Mouse (Mus musculus) MEL (cell line): ENCODE results near the gene Micu1. TPM values are rescaled to one million over a fixed set of nuclear protein-coding genes. Genes with fewer than 3 reads are reported as not detected.

Experiments
- DNase-seq: peaks from one replicate; pipeline ENCODE4 v3.0.0; 2011; ENCODE audit warnings: low read depth, low spot score
- H3K27ac ChIP-seq: 2 replicates; pipeline ENCODE4 v1.5.1; 2012; ENCODE audit warnings: low read depth, mild to moderate bottlenecking, control low read depth, low read length, moderate library complexity; ENCODE audit not compliant: control insufficient read depth
- H3K27me3 ChIP-seq, 2 experiments: fragments of 150-350 bp in 1 of 2; sonication (generic) in 1 of 2; 2 replicates each; pipeline ENCODE4 v1.6.1; 2012; ENCODE audit warnings: low read length in 2 of 2, mild to moderate bottlenecking in 2 of 2, improper control_type of control experiment in 1 of 2, moderate library complexity in 1 of 2; ENCODE audit not compliant: insufficient read depth in 2 of 2, control insufficient read depth in 1 of 2
- H3K36me3 ChIP-seq, 2 experiments: 2 replicates each; pipeline ENCODE4 v1.6.1; 2012 to 2014; ENCODE audit warnings: low read length in 2 of 2, improper control_type of control experiment in 1 of 2, inconsistent platforms in 1 of 2, mild to moderate bottlenecking in 1 of 2; ENCODE audit not compliant: insufficient read depth in 2 of 2, control insufficient read depth in 1 of 2
- H3K4me1 ChIP-seq, 2 experiments: fragments of 150-350 bp in 1 of 2; sonication (generic) in 1 of 2; 2 replicates each; pipeline ENCODE4 v1.6.1; 2012; ENCODE audit warnings: low read length in 2 of 2, improper control_type of control experiment in 1 of 2, mild to moderate bottlenecking in 1 of 2; ENCODE audit not compliant: insufficient read depth in 2 of 2, control insufficient read depth in 1 of 2
- H3K4me3 ChIP-seq, 2 experiments: fragments of 150-350 bp in 1 of 2; sonication (generic) in 1 of 2; 2 replicates each; pipeline ENCODE4 v1.5.1; 2012; ENCODE audit warnings: low read depth in 2 of 2, low read length in 2 of 2, mild to moderate bottlenecking in 2 of 2, moderate library complexity in 2 of 2, control low read depth in 1 of 2, improper control_type of control experiment in 1 of 2; ENCODE audit not compliant: control insufficient read depth in 1 of 2, insufficient read depth in 1 of 2
- H3K79me2 ChIP-seq: 2 replicates; pipeline ENCODE4 v1.6.1; 2012; ENCODE audit warnings: mild to moderate bottlenecking, low read length, moderate library complexity; ENCODE audit not compliant: control insufficient read depth, poor library complexity, insufficient read depth
- H3K9ac ChIP-seq: 2 replicates; pipeline ENCODE4 v1.6.1; 2012; ENCODE audit warnings: low read depth, mild to moderate bottlenecking, control low read depth, low read length, moderate library complexity; ENCODE audit not compliant: control insufficient read depth, poor library complexity, severe bottlenecking
- H3K9me3 ChIP-seq: fragments of 150-350 bp; sonication (generic); replicated peaks from 2 replicates; pipeline ENCODE4 v1.6.1; 2012; ENCODE audit warnings: mild to moderate bottlenecking, low read length, improper control_type of control experiment, moderate library complexity; ENCODE audit not compliant: insufficient read depth
- BHLHE40 ChIP-seq: IDR thresholded peaks from 2 replicates; pipeline ENCODE4 v1.6.1; 2012; ENCODE audit warnings: low read depth, mild to moderate bottlenecking, inconsistent platforms, low read length, improper control_type of control experiment, borderline replicate concordance
- CHD1 ChIP-seq: IDR thresholded peaks from 2 replicates; pipeline ENCODE4 v1.6.1; 2012; ENCODE audit warnings: low read depth, mild to moderate bottlenecking, inconsistent platforms, low read length, improper control_type of control experiment
- CTCF ChIP-seq, 3 experiments: IDR thresholded peaks in 2 of 3; conservative IDR thresholded peaks in 1 of 3; 2 replicates each; pipeline ENCODE4 v1.5.1; 2011 to 2012; ENCODE audit warnings: low read length in 3 of 3, low read depth in 2 of 3, mild to moderate bottlenecking in 2 of 3, improper control_type of control experiment in 1 of 3, inconsistent platforms in 1 of 3, mixed read lengths in 1 of 3, moderate library complexity in 1 of 3; ENCODE audit not compliant: control insufficient read depth in 1 of 3, insufficient read depth in 1 of 3, poor library complexity in 1 of 3, severe bottlenecking in 1 of 3
- E2F4 ChIP-seq: IDR thresholded peaks from 2 replicates; pipeline ENCODE4 v1.6.1; 2011; ENCODE audit warnings: low read depth, low read length, improper control_type of control experiment, borderline replicate concordance
- ELF1 ChIP-seq: IDR thresholded peaks from 2 replicates; pipeline ENCODE4 v1.6.1; 2014; ENCODE audit warnings: low read depth, mild to moderate bottlenecking, inconsistent platforms, low read length, improper control_type of control experiment, moderate library complexity
- GABPA ChIP-seq: IDR thresholded peaks from 2 replicates; pipeline ENCODE4 v1.6.1; 2012; ENCODE audit warnings: low read depth, mild to moderate bottlenecking, inconsistent platforms, low read length, improper control_type of control experiment, moderate library complexity
- HCFC1 ChIP-seq: IDR thresholded peaks from 2 replicates; pipeline ENCODE4 v1.6.1; 2012; ENCODE audit warnings: low read depth, mild to moderate bottlenecking, inconsistent platforms, low read length, improper control_type of control experiment, moderate library complexity
- KAT2A ChIP-seq: conservative IDR thresholded peaks from 2 replicates; pipeline ENCODE4 v1.6.1; 2012; ENCODE audit warnings: low read depth, low read length, improper control_type of control experiment, inconsistent platforms
- MAFK ChIP-seq: IDR thresholded peaks from 2 replicates; pipeline ENCODE4 v1.6.1; 2011; ENCODE audit warnings: low read depth, mild to moderate bottlenecking, low read length, improper control_type of control experiment, borderline replicate concordance
- MEF2A ChIP-seq: IDR thresholded peaks from 2 replicates; pipeline ENCODE4 v1.6.1; 2014; ENCODE audit warnings: low read depth, mild to moderate bottlenecking, inconsistent platforms, low read length, improper control_type of control experiment; ENCODE audit not compliant: poor library complexity, insufficient replicate concordance, severe bottlenecking; ENCODE audit errors: extremely low read depth
- MXI1 ChIP-seq: IDR thresholded peaks from 2 replicates; pipeline ENCODE4 v1.6.1; 2011; ENCODE audit warnings: mild to moderate bottlenecking, low read depth, low read length, improper control_type of control experiment
- MYB ChIP-seq: IDR thresholded peaks from 2 replicates; pipeline ENCODE4 v1.6.1; 2011; ENCODE audit warnings: mild to moderate bottlenecking, low read depth, low read length, improper control_type of control experiment
- MYC ChIP-seq: IDR thresholded peaks from 2 replicates; pipeline ENCODE4 v1.6.1; 2011; ENCODE audit warnings: low read depth, mild to moderate bottlenecking, low read length, improper control_type of control experiment, moderate library complexity
- NELFE ChIP-seq: IDR thresholded peaks from 2 replicates; pipeline ENCODE4 v1.6.1; 2011; ENCODE audit warnings: low read depth, low read length, improper control_type of control experiment
- NRF1 ChIP-seq: IDR thresholded peaks from 2 replicates; pipeline ENCODE4 v1.6.1; 2014; ENCODE audit warnings: low read depth, mild to moderate bottlenecking, inconsistent platforms, low read length, improper control_type of control experiment, moderate library complexity; ENCODE audit not compliant: poor library complexity, insufficient read depth, severe bottlenecking
- POLR2AphosphoS5 ChIP-seq: IDR thresholded peaks from 2 replicates; pipeline ENCODE4 v1.6.1; 2012; ENCODE audit warnings: low read depth, borderline replicate concordance, mild to moderate bottlenecking, inconsistent platforms, low read length, moderate library complexity, mixed read lengths
- RAD21 ChIP-seq: IDR thresholded peaks from 2 replicates; pipeline ENCODE4 v1.6.1; 2011; ENCODE audit warnings: mild to moderate bottlenecking, low read depth, low read length, improper control_type of control experiment
- RCOR1 ChIP-seq: IDR thresholded peaks from 2 replicates; pipeline ENCODE4 v1.6.1; 2012; ENCODE audit warnings: low read depth, mild to moderate bottlenecking, inconsistent platforms, low read length, improper control_type of control experiment
- SIN3A ChIP-seq: IDR thresholded peaks from 2 replicates; pipeline ENCODE4 v1.6.1; 2012; ENCODE audit warnings: low read length, improper control_type of control experiment, inconsistent platforms
- SMC3 ChIP-seq: IDR thresholded peaks from 2 replicates; pipeline ENCODE4 v1.6.1; 2011; ENCODE audit warnings: low read depth, low read length, improper control_type of control experiment
- TBP ChIP-seq: IDR thresholded peaks from 2 replicates; pipeline ENCODE4 v1.8.0; 2011; ENCODE audit warnings: low read depth, low read length, improper control_type of control experiment
- USF2 ChIP-seq, 2 experiments: IDR thresholded peaks; 2 replicates each; pipeline ENCODE4 v1.6.1; 2011 to 2012; ENCODE audit warnings: improper control_type of control experiment in 2 of 2, low read length in 2 of 2, borderline replicate concordance in 1 of 2, inconsistent platforms in 1 of 2, low read depth in 1 of 2, mild to moderate bottlenecking in 1 of 2; ENCODE audit not compliant: insufficient read depth in 1 of 2
- ZKSCAN1 ChIP-seq: IDR thresholded peaks from 2 replicates; pipeline ENCODE4 v1.6.1; 2012; ENCODE audit warnings: low read depth, mild to moderate bottlenecking, inconsistent platforms, low read length, improper control_type of control experiment, moderate library complexity
- polyA plus RNA-seq, 2 experiments: library from polyadenylated mRNA; stranded (reverse) in 1 of 2; unstranded in 1 of 2; fragments of >175 nt in 1 of 2; fragments of >200 nt in 1 of 2; gene quantifications; 2 replicates each; pipeline versions ENCODE4 v1.2.1 to v1.2.4; 2012; ENCODE audit warnings: low replicate concordance in 2 of 2, low read depth in 1 of 2; ENCODE audit not compliant: insufficient read length in 2 of 2, insufficient read depth in 1 of 2, missing spikeins in 1 of 2
- total RNA-seq: library from RNA; depleted of rRNA; stranded (reverse); fragments of 300-350 nt; gene quantifications from 2 replicates; pipeline ENCODE4 v1.2.3, GENCODE M21; 2012

The Micu1 gene
- total and polyA plus RNA-seq, 3 experiments = 18.0 to 26.8 TPM; not detected in 1

DNA sequence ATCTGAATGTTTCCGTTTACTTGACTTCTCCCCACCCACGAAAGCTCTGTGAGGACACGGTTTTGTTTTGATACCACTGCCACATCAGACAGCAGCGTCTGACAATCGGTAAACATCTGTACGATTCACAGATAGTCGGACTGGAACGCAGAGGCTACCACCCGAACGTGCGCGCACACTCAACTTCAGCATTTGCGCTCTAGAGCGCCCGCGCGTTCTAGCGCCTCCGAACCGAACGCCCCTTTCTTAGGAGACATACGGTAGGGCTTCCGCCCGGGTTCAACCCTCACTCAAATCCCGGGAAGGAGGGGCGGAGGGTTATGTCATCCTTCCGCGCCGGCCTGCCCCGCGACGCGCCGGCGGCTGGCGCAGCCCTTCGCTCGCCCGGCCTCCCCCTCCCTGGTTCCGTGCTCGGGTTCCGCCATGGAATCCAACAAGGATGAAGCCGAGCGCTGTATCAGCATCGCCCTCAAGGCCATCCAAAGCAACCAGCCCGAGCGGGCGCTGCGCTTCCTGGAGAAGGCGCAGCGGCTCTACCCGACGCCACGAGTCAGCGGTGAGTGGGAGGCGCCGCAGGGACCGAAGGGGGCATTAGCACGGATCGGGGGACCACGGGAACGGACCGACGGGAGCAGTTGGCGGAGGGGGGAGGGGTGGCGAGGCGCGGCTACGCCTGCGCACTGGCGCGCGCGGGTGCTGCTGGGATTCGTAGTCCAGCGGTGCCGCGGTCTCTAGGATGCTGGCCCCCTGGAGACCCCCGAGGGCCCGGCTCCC, 177.2 kb downstream of the Micu1 start, which contains the start of gene Dnajb12 (continued):
- TF ChIP-seq MYB = 0 out of 2 replicates have a peak, but pooled peaks have one; percentile 42
- TF ChIP-seq RCOR1 = no peak; the same call in 1 of the 2 replicates
- no peak for TF ChIP-seq CTCF (IDR thresholded peaks at IDR 0.05 in 2 of 3, conservative IDR thresholded peaks at IDR 0.05 in 1 of 3; ENCODE audit: control insufficient read depth in 1 of 3, insufficient read depth in 1 of 3, low read depth in 2 of 3, low read length in 3 of 3, poor library complexity in 1 of 3, severe bottlenecking in 1 of 3)
- TF ChIP-seq USF2 (IDR thresholded peaks at IDR 0.05; ENCODE audit: borderline replicate concordance in 1 of 2, insufficient read depth in 1 of 2, low read depth in 1 of 2, low read length in 2 of 2) = no peak
- TF ChIP-seq MEF2A = no peak
- TF ChIP-seq E2F4 = peak; percentile 39; the same call in 1 of the 2 replicates
- TF ChIP-seq SIN3A = peak; percentile 96
- TF ChIP-seq NELFE = peak; percentile 52
- TF ChIP-seq ZKSCAN1 = no peak
- peak; percentile 100 for TF ChIP-seq MXI1
- no peak for TF ChIP-seq POLR2AphosphoS5
- TF ChIP-seq CHD1 = no peak; the same call in 1 of the 2 replicates
- no peak for TF ChIP-seq TBP
- peak; percentile 94 for TF ChIP-seq ELF1
- TF ChIP-seq BHLHE40 = peak; percentile 27; the same call in 1 of the 2 replicates
- peak; percentile 84 for TF ChIP-seq NRF1
- TF ChIP-seq RAD21 = no peak
- no peak for TF ChIP-seq MAFK

DNA sequence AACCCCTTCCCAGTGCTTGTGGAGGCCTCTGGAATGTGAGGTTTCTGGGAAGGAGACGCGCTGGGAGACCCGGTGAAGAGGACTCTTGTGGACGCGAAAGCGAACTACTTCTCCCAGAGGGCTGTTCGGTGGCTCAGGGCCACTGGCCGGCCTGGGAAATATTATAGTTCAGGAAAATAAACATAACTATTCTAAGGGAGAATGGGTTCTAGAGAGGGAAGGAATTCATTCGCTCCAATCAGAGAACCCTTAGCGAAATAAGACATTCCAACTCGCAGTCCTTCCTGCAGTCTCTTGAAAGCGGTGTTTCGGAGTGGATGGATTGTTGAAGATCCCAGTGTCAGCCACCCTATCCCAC, 177.7 kb downstream of the Micu1 start:
- Histone ChIP-seq H3K9me3 (no peaks in the 10 kb centered on the region), H3K36me3 (peaks cover 0 to 19% of the 10 kb centered on the region in 2 experiments; a peak in 2 of 4 replicates), H3K9ac (peak overlapping the region; percentile 98), H3K27ac (peak overlapping the region; percentile 98), H3K79me2 (peaks cover 42% of the 10 kb centered on the region), H3K4me3 (peak overlapping the region; percentile 90 to 97), H3K27me3 (no peaks in the 10 kb centered on the region), H3K4me1 (peaks cover 4 to 21% of the 10 kb centered on the region in 2 experiments)
- no peak for DNase-seq
- TF ChIP-seq CHD1 (0 out of 2 replicates have a peak, but pooled peaks have one; percentile 24), MEF2A (no peak), KAT2A (no peak; the same call in 1 of the 2 replicates), ELF1 (no peak), HCFC1 (peak; percentile 73), MYC (no peak), SMC3 (no peak), GABPA (no peak)
